Mouse (Mus musculus) mouse trophoblast stem cell (cell line): ENCODE data around the gene Lcn12.

Experiments
- in situ Hi-C, 2 experiments: fragments of 300-500 bp; cut with MseI, MboI; formaldehyde crosslinking; loops; 2 replicates in 1 of 2; 3 replicates in 1 of 2; pipeline ENCODE4 v1.15.1; 2025

Gene Lcn12

DNA sequence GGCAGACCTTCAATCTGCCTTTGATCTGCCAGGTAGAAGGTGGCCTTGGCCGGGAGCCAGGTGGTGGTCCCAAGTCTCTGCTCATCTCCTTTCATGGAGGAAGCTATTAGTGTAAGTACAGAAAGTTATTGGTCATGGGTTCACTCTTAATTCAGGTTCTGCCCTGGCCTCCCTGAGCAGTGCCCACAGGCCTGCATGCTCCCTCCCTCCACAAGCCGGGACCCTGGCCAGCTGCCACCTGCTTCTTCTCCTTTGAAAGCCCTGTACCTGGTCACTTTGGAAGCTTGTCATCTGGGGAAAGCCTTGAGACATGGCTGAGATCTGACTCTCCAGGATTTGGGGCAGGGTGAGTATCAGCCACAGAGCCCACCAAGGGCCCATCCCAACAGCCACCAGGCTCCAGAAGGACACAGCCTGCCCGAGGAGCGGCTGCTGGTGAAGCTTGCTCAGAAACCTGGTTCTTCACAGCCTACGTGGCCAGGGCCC lies at the start of gene Lcn12:
Gene Lcn12, minus strand, starts transcription at position 436 of the 486 bp plus-strand sequence.
- in situ Hi-C loops = no loop called here

DNA sequence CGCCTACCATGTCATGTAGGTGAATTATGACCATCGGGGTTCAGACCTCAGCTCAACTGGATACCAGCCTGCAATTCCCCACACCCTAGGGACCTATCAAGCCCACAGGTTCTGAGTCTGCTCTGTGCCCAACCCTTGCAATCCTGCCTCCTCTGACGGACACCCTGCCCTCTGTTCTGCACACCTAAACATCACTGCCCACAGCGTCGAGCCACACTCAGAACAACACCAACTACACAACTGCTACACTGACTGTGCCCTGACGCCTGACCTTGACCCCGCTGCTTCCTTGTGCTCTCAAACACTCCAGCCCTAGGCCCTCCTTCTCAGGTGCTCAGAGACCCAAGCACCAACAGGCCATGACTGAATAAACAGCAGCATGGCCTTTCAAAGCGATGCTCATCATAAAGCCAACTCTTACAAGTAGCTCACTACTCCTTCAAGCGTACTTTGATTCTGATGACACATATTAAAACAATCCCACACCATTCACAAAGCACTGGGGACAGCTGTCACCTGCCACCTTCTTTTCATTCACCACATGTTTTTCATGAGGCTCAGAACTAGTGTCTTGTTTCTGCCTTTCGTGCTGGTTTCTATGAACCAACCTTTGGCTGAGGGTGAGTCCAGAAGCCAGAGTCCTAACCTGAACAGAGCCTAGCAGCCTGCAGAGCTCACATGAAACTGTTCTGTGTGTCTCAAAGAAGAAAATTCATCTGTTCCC lies 48.1 kb upstream of the Lcn12 start:
- in situ Hi-C loops = no loop called here

DNA sequence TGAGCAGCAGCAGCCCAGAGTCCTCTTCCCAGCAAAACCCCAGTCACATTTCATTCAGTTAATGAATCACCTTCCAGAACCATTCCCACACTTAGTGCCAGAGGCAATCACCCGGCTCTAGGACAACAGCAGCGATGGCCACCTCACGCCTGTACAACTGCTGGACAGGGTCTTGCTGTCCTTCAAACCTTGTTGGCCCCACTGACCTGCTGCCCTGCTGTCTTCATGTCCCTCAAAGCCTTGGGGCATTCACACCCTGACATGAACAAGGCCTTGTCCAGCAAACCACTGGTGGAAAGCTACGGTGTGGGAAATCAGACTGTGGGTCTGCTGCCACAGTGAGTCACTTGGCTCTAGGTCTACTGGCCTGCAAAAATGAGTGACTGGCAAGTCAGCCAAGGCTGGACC lies 46.8 kb upstream of the Lcn12 start:
- in situ Hi-C loops = no loop called here

GRCm38 (mm10) chr2:25536531-25536930 lies 42.8 kb upstream of the Lcn12 start:
- in situ Hi-C loops = no loop called here

DNA sequence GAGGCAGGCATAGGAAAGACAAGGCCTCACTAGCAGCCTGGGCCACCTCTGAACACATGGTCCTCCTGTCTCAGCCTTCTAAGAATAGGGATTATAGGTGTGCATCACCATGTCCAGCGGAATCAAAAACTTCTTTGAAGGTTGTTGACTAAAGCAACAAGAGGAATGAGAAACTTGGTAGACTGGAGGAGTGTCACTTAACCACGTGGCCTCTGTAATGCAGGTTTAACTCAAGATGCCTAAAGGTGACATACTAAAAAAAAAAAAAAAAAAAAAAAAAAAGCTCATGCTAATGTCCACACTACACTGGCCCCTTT lies 41.1 kb upstream of the Lcn12 start:
- in situ Hi-C loops = no loop called here

DNA sequence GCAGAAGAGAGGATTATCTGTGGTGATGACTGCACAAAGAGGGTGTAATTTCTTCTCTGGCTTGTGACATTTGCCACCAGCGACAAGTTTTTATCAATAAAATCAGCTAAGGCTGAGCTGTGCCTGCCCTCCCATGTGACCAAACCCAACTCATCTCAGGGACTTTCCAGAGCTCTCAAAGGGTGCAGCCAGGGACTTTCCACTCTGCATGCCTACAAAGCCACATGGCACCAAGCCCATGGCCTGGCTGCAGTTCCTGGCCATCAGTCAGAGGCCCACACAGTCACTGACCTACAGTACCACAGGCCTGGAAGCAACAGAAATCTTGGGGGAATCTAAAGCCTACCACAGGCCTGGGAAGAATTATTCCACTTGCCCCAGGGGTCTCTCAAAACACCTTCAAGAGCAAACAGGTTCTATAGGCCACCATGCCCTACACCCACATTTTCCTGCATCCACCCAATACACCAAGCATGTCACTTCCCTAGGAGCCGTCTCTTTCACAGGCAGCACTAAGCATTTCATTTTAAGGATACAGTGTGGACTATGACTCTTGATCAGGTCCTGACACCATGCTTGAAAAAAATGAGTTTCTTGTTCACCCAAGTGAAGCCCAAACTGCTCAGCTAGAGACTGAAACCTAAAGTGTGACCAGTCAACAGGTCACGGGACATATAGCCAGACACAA lies 40.6 kb upstream of the Lcn12 start:
- in situ Hi-C loops = no loop called here

GRCm38 (mm10) chr2:25533707-25534106 lies 40.0 kb upstream of the Lcn12 start:
- in situ Hi-C loops = no loop called here

GRCm38 (mm10) chr2:25526510-25527302 lies 33.0 kb upstream of the Lcn12 start:
- in situ Hi-C loops = no loop called here

DNA sequence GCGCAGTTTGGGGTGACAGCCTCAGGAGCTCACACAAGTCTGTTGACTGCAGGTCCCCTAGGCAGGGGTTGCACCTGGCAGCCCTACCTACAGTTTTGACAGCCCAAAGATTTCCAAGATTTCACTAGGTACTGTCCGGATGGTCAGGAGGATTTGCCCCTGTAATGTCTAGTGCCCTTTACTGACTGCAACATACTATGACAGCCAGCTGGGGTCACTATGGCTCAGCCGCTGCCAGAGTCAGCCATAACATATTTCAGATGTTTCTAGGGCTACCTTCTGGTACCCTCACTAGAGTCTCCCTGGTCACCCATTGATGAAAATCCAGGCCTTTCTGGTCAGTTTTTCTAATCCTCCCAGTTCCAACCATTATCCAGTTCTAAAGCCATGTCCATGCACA lies 16.2 kb upstream of the Lcn12 start:
- in situ Hi-C loops = no loop called here

DNA sequence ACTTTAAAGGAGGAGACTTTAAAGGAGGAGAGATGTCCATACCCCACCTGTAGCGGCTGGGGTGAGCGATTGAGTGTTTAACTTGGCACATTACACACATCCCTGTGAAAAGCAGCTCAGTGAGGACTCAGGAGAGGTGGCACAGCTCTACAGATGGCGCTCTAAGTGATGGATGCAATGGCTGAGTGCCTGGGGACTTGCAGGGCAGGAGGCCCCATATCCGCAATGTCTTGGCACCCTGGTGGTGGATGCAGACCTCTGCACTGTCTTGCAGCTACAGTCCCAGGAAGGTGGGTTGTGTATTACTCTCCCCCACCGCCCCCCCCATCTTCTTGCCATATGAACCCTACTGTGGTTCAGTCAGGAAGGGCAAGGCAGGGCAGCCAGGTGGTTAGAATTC lies 13.3 kb upstream of the Lcn12 start:
- in situ Hi-C loops = no loop called here

GRCm38 (mm10) chr2:25505860-25506259 lies 12.1 kb upstream of the Lcn12 start:
- in situ Hi-C loops = no loop called here

GRCm38 (mm10) chr2:25505000-25505399 lies 11.3 kb upstream of the Lcn12 start:
- in situ Hi-C loops = no loop called here

DNA sequence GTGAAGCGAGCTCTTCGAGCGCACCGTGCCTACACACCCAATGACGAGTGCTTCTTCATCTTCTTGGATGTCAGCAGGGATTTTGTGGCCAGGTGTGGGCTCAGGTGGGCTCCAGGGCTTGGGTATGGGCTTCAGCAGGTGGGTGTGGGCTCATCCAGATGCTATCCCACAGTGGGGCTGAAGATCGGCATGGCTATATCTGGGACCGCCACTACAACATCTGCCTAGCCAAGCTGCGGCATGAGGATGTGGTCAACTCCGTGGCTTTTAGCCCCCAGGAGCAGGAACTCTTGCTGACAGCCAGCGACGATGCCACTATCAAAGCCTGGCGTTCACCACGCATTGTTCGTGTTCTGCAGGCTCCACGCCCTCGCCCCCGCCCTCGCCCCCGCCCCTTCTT lies 10.8 kb upstream of the Lcn12 start:
- in situ Hi-C loops = no loop called here

- in situ Hi-C loops = no loop called here
Observed at GRCm38 (mm10) chr2:25502726-25503125, 9.0 kb upstream of the Lcn12 start.

- in situ Hi-C loops = no loop called here
Observed at GRCm38 (mm10) chr2:25501593-25502486, 8.1 kb upstream of the Lcn12 start, which contains the start of gene C8g. TSS of gene C8g (minus strand) at chr2:25501719.

GRCm38 (mm10) chr2:25500576-25501405 lies 7.1 kb upstream of the Lcn12 start, which contains the start of gene Fbxw5:
TSS of gene Fbxw5 (plus strand) at chr2:25500750.
- in situ Hi-C loops = no loop called here

DNA sequence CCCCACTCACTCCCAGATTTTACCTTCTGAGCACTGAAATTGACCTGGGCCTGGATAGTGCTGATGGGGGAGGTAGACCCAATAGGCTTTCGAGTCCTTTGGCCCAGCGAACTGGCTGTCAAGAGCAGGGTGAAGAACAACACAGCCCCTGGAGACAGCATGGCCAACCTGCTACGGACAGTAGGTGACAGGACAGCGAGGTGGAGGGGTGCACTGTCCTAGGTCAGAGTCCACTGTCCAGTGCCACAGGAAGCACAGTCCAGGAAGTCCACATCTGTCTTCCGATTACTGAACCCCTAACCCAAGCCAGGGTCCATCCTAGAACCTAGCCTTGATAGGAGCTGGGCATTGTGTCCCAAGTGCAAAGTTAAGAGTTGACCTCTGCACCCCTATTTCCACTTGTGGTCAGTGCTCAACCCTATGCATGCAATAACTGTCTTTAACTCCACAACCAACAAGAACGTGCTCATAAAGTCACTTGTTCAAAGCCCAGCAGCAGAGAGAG lies 6.4 kb upstream of the Lcn12 start:
- in situ Hi-C loops = no loop called here

DNA sequence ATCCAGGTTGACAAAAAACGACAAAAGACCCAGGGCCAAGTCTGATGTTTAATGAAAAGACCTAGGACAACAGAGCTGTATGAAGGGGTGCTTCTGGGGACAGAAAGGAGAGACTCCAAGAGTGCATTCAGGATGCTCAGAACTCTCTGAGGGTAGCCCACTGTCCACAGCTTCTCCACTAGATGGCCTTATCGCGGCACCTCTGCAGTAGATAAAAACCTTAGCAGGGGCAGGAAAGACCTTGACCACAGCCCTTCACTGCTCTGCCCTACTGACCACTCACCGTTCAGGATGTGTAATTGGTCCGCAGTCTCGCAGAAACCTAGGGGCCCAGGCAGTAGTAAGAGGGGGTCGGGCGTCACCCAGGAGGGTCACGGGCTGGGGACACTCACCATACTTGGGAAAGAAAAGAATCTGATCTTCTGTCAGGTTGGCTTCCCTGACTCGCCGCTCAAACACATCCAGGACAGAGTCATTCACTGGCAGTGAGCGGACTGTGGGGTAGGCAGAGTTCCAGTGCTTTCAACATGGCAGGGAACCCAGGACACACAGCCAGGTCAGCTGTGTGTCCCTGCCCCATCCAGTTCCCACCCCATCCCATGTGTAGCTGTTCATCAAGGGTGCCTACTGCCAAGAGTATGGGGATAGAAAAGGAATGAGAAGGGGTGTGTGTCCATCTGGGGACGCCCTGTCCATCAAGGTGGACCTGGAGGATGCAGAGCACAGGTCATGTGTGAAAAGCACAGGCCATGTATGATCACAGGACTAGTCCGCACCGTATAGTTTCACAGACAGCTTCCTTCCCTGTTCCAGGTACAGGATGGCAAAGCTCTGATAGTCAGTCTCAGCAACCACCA lies 5.1 kb upstream of the Lcn12 start:
- in situ Hi-C loops = no loop called here

DNA sequence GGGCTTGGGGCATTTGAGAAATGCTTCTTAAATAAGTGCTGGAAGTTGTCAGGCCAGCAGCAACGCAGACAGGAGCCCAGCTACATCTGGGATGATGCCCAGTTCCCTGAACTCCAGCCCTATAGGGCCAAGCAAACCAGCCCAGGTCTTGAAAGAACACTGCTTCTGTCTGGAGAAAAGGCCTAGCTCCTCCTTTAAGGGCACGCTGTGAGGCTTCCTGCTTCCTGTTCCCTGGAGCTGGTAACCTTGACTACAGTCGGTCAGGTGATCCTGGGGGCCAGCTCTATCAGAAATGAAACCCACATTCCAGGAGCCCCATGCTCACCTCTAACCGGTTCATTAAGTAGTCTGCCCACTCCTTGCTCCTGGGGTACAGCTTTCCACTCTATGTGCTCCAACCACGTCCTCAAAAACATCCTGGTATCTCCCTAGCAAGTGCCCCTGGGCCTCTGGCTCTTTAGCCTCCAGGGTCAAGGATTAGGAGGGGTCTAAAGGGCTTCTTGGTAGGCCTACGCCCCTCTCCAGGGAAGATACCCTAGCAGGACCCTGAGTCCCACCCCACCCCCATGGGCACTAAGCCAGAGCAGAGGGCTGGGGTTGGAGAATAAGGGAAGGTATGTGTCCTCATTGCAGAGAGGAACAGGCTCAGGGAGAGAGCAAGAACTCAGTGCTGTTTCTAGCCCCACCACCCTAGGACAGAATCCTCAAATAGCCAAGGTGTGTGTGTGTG lies 4.3 kb upstream of the Lcn12 start:
- in situ Hi-C loops = no loop called here
